Mouse (Mus musculus): ENCODE results near the gene Muc5ac. TPM values are rescaled to one million over a fixed set of nuclear protein-coding genes. Genes with fewer than 3 reads are reported as not detected.

The Muc5ac gene
- total RNA-seq (2023), result not detected

DNA sequence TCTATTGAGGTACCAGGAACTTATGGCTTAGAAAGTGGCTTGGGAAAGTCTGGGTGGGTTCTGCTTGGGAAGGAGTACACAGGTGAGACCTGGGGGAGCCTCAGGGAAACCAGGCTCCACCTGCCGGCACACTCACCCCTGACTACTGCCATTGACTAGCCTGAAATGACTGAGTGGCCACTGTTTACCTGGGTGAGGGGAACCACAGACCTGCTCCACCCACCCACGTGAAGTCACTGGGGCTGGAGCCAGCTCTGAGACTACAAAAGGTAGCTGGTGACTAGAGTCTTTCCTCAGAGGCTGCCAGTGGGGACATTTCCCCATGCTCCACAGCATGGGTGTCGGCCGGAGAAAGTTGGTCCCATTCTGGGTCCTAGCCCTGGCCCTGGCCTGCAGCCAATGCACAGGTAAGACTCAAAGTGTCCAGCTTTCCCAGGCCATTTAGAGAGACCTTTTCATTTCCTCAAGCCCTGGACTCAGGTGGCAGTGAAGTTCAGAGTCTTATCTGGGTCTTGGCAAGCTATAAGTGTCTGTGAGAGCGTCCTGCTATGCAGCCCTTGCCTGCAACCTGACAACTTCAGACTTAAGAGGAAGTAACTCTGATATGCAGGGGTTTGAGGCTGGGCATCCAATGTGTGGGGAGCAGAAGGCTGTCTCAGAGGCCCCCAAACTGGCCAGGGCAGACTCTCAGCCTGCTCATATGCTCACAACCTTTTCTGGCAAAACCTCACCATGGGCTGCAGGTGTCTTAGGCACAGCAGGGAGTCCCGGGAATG lies at the start of gene Muc5ac:
Gene Muc5ac, plus strand, starts transcription at position 296 of the 776 bp plus-strand sequence.

DNA sequence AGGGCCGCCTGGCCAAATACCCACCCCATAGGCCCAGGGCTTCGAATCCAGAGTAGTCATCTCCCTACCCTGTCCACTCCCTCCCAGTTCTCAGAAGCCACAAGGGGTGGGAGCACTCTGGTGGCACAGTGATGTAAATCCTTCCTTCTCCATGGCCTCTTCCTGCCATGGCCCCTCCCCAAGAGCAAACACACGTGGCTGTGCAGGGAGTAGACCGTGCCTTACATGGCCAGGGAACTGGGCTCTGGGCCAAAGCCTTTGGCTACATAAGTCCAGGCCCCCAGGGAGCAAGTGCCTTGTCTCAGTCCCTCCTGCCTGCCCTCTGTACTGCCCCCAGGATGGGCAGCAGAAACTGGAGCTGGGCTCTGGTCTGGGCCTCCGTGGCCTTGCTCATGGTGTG lies 50.0 kb downstream of the Muc5ac start, which contains the start of gene Muc5b:
Gene Muc5b, plus strand, starts transcription at position 292 of the 400 bp plus-strand sequence.

Other genes starting within 250 kb of the Muc5ac start
- gene Chid1, start 249.1 kb upstream of the Muc5ac start, total RNA-seq (2023), result 23.3 TPM
- 41.1 TPM for gene Ap2a2, start 226.8 kb upstream of the Muc5ac start, total RNA-seq (2023)
- gene Muc6, start 133.7 kb upstream of the Muc5ac start, total RNA-seq (2023), result not detected
- 1.0 TPM for gene Muc2, start 98.6 kb upstream of the Muc5ac start, total RNA-seq (2023)
- gene Muc5b, start 50.1 kb downstream of the Muc5ac start, total RNA-seq (2023), result not detected
- gene Tollip, start 129.5 kb downstream of the Muc5ac start, total RNA-seq (2023), result 65.4 TPM
- not detected for gene Brsk2, start 160.8 kb downstream of the Muc5ac start, total RNA-seq (2023)

All from CD8-positive naive resting alpha-beta T cell, adult 57 days (primary cell).